Mouse (Mus musculus) hindbrain, embryonic 13.5 days (tissue): ENCODE measurements around the gene Gm45717. TPM values are rescaled to one million over a fixed set of nuclear protein-coding genes. Genes with fewer than 3 reads are reported as not detected.
A peak's percentile ranks its signal among the peaks of the same experiment; 100 is the strongest.

Experiments
- ATAC-seq: fragments of 200-750 bp; cut with Nextera tagmentation; 2 replicates; pipeline ENCODE4 v1.8.0; 2017; ENCODE audit warnings: moderate TSS enrichment; ENCODE audit not compliant: low FRiP score
- H3K27ac ChIP-seq: fragments of 300-500 bp; sonication (generic); 2 replicates; pipeline ENCODE4 v1.5.1; 2015; ENCODE audit warnings: inconsistent platforms, mild to moderate bottlenecking, moderate library complexity
- H3K27me3 ChIP-seq: fragments of 300-500 bp; sonication (generic); 2 replicates; pipeline ENCODE4 v1.6.1; 2015; ENCODE audit warnings: mild to moderate bottlenecking, inconsistent platforms
- H3K36me3 ChIP-seq: fragments of 300-500 bp; sonication (generic); 2 replicates; pipeline ENCODE4 v1.6.1; 2015; ENCODE audit warnings: mild to moderate bottlenecking, inconsistent platforms
- H3K4me1 ChIP-seq: fragments of 300-500 bp; sonication (generic); replicated peaks from 2 replicates; pipeline ENCODE4 v1.6.1; 2015; ENCODE audit warnings: inconsistent platforms
- H3K4me2 ChIP-seq: fragments of 300-500 bp; sonication (generic); 2 replicates; pipeline ENCODE4 v1.6.1; 2015; ENCODE audit warnings: inconsistent platforms, mild to moderate bottlenecking, moderate library complexity
- H3K4me3 ChIP-seq: fragments of 300-500 bp; sonication (generic); 2 replicates; pipeline ENCODE4 v1.5.1; 2015; ENCODE audit warnings: mild to moderate bottlenecking, inconsistent platforms
- H3K9ac ChIP-seq: fragments of 300-500 bp; sonication (generic); 2 replicates; pipeline ENCODE4 v1.6.1; 2015; ENCODE audit warnings: mild to moderate bottlenecking, inconsistent platforms
- H3K9me3 ChIP-seq: fragments of 300-500 bp; sonication (generic); 2 replicates; pipeline ENCODE4 v1.6.1; 2016; ENCODE audit warnings: inconsistent platforms
- WGBS: fragments of 180-500 bp; shearing (Covaris S2); methylation state at CpG from one replicate; pipeline ENCODE4 v1.1.7; 2015; 5-methylcytosine and 5-hydroxymethylcytosine counted together
- polyA plus RNA-seq: library from polyadenylated mRNA; unstranded; fragments of >200 nt; fragmentation: Nextera tagmentation; extraction: Ambion mirVana; gene quantifications from 2 replicates; pipeline ENCODE4 v1.2.1, GENCODE M21; 2015

Gm45717 gene
- polyA plus RNA-seq, 1 experiment from 2014 or later = not detected

DNA sequence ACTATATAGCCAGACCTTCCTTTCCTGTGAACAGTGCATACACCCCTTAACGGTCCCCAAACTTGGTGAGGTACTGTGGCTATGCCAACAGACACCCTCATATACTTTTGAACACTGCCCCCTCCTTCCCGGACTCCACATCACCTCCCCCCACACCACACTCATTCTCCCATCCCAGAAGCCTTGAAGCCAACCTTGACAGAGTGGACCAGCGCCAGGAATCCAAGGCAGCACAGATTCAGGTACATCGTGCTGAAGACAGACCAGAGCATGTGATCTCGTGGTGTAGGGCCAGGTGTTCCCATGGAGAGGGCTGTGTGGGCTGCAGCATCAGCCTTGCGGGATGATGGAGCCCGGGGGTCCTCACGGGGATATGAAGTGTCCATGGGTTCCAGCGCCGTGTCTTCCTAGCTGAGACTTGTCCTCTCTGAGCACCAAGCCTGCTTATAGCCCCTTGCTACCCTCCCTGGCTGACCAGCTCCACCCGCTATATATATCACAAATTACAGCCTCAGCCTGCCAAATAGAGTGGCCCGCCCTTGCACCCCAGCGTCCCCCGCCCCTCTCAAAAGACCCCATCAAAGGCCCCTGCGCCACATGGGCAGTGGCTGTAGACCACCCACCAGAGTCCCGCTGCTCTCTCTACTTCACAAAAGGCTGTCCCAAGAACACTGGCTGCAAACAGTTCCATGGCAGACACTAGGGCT, 5.8 kb downstream of the Gm45717 start, which contains the start of gene Ifitm5:
Gene Ifitm5 (minus strand): TSS at position 468 of the 707 bp plus-strand sequence.
- Histone ChIP-seq H3K9ac (no peak within 1 kb of the TSS), H3K27me3 (no peaks in the 10 kb centered on the region), H3K4me3 (no peak within 1 kb of the TSS), H3K27ac (no peak within 1 kb of the TSS), H3K4me1 (peaks cover 25% of the 10 kb centered on the region), H3K36me3 (no peaks in the 10 kb centered on the region), H3K4me2 (no peak within 1 kb of the TSS), H3K9me3 (no peaks in the 10 kb centered on the region)
- 77% methylated on average over 16 of the region's 16 CpGs for WGBS
- no peak for ATAC-seq

- Histone ChIP-seq H3K36me3 (no peaks in the 10 kb centered on the region), H3K27me3 (no peaks in the 10 kb centered on the region), H3K27ac (no peak overlapping the region), H3K9ac (no peak overlapping the region), H3K4me3 (no peak overlapping the region), H3K4me1 (peaks cover 18% of the 10 kb centered on the region), H3K9me3 (no peaks in the 10 kb centered on the region), H3K4me2 (no peak overlapping the region)
- no peak for ATAC-seq
- WGBS = 88% methylated on average over 6 of the region's 6 CpGs
Measured at GRCm38 (mm10) chr7:140949255-140949654, 6.5 kb downstream of the Gm45717 start.

DNA sequence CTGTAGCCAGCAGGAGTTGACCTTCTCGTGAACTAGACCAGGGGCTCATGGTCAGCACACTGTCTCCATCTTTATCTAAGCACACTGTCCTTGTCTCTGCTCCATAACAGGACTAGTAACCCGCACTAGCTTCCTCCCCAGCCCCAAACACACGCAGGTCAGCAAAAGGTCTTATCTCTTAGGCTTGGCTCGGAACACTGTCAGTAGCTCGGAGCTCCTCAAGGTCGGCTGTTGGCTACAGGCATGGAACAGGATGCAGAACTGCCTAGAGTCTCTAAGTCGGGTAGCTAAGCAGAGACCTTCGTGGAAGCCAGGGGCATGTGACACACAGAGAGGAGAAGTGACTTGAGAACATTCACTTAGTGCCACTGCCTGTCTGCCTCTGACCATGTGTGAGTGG, 7.6 kb downstream of the Gm45717 start:
- ATAC-seq = no peak

DNA sequence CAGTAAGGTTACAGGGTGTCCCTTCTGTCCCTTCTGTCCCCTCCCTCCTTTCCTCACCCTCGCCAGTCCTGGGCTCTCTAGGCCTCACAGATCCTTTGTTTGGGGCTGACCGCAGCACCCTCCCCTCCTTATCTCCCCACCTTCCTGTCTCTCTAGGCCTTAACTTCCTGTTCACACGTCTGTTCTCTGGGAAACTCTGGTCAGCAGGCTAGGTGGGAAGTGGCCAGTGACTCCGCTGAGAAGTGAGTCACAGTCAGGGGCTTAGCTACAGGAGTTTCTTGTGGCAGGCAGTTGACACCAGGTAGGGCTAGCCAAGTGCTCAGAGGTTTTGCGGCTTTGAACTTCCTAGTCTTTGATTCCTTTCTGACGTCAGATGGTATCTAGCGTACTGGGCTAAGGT, 8.8 kb downstream of the Gm45717 start:
- H3K4me2 ChIP-seq = no peak overlapping the region
- no peak overlapping the region for H3K27ac ChIP-seq
- peaks cover 20% of the 10 kb centered on the region for H3K4me1 ChIP-seq
- no peaks in the 10 kb centered on the region for H3K27me3 ChIP-seq
- no peak overlapping the region for H3K9ac ChIP-seq
- no peaks in the 10 kb centered on the region for H3K36me3 ChIP-seq
- ATAC-seq = no peak
- H3K4me3 ChIP-seq = no peak overlapping the region
- H3K9me3 ChIP-seq = no peaks in the 10 kb centered on the region
- WGBS = 76% methylated on average over 7 of the region's 7 CpGs

More for the DNA sequence above, 7.6 kb downstream of the Gm45717 start:
- Histone ChIP-seq H3K27me3 (no peaks in the 10 kb centered on the region), H3K4me1 (peaks cover 15% of the 10 kb centered on the region), H3K9me3 (no peaks in the 10 kb centered on the region), H3K36me3 (no peaks in the 10 kb centered on the region), H3K9ac (no peak overlapping the region), H3K4me3 (no peak overlapping the region), H3K4me2 (no peak overlapping the region), H3K27ac (no peak overlapping the region)
- 87% methylated on average over 8 of the region's 8 CpGs for WGBS

GRCm38 (mm10) chr7:140946311-140946710, 9.4 kb downstream of the Gm45717 start:
- H3K27ac ChIP-seq = no peak overlapping the region
- peaks cover 24% of the 10 kb centered on the region for H3K4me1 ChIP-seq
- 93% methylated on average over 10 of the region's 10 CpGs for WGBS
- no peaks in the 10 kb centered on the region for H3K9me3 ChIP-seq
- H3K36me3 ChIP-seq = no peaks in the 10 kb centered on the region
- H3K27me3 ChIP-seq = no peaks in the 10 kb centered on the region
- H3K9ac ChIP-seq = no peak overlapping the region
- no peak overlapping the region for H3K4me3 ChIP-seq
- no peak for ATAC-seq
- H3K4me2 ChIP-seq = no peak overlapping the region

- Histone ChIP-seq H3K27ac (no peak overlapping the region), H3K4me3 (no peak overlapping the region), H3K27me3 (no peaks in the 10 kb centered on the region), H3K9ac (no peak overlapping the region), H3K4me2 (no peak overlapping the region), H3K9me3 (no peaks in the 10 kb centered on the region), H3K36me3 (no peaks in the 10 kb centered on the region), H3K4me1 (peaks cover 14% of the 10 kb centered on the region)
- no peak for ATAC-seq
- WGBS = 90% methylated on average over 5 of the region's 5 CpGs
Measured at GRCm38 (mm10) chr7:140945247-140945646, 10.5 kb downstream of the Gm45717 start.

- Histone ChIP-seq H3K27me3 (no peaks in the 10 kb centered on the region), H3K4me1 (peaks cover 19% of the 10 kb centered on the region), H3K27ac (no peak overlapping the region), H3K4me3 (no peak overlapping the region), H3K4me2 (no peak overlapping the region), H3K9me3 (no peaks in the 10 kb centered on the region), H3K36me3 (no peaks in the 10 kb centered on the region), H3K9ac (no peak overlapping the region)
- 93% methylated on average over 7 of the region's 7 CpGs for WGBS
- no peak for ATAC-seq
Measured at GRCm38 (mm10) chr7:140944236-140944635, 11.5 kb downstream of the Gm45717 start.

- Histone ChIP-seq H3K4me1 (peaks cover 19% of the 10 kb centered on the region), H3K27me3 (no peaks in the 10 kb centered on the region), H3K9me3 (no peaks in the 10 kb centered on the region), H3K4me2 (no peak overlapping the region), H3K4me3 (no peak overlapping the region), H3K36me3 (no peaks in the 10 kb centered on the region), H3K9ac (no peak overlapping the region), H3K27ac (no peak overlapping the region)
- WGBS = 95% methylated on average over 4 of the region's 4 CpGs
- no peak for ATAC-seq
Measured at GRCm38 (mm10) chr7:140943356-140943755, 12.4 kb downstream of the Gm45717 start.

DNA sequence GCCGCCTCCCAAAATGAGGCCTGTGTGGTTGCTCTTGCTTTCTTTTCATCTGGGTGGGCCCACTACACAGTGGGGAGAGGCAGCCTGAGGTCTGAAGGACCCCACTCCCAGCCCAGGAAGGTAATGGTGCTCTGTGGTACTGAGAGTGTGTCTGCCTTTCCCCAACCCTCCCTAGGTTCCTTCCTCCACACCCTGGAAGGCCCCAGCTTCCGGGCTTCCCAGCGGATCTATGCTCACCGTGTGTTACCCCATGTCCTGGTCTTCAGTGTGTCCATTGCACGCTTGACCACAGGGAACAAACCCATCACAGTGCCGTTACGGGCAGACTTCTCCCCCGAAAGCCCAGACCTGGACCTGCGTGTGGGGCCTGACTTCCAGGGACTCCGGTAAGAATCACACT, 12.9 kb downstream of the Gm45717 start:
- 95% methylated on average over 10 of the region's 10 CpGs for WGBS
- Histone ChIP-seq H3K9me3 (no peaks in the 10 kb centered on the region), H3K4me1 (peaks cover 19% of the 10 kb centered on the region), H3K36me3 (no peaks in the 10 kb centered on the region), H3K9ac (no peak overlapping the region), H3K4me3 (no peak overlapping the region), H3K27ac (no peak overlapping the region), H3K27me3 (no peaks in the 10 kb centered on the region), H3K4me2 (no peak overlapping the region)
- no peak for ATAC-seq

- no peaks in the 10 kb centered on the region for H3K36me3 ChIP-seq
- peak overlapping the region; percentile 59 for H3K4me2 ChIP-seq
- no peaks in the 10 kb centered on the region for H3K27me3 ChIP-seq
- peak overlapping the region; percentile 66; the same call in 1 of the 2 replicates for H3K9ac ChIP-seq
- peaks cover 19% of the 10 kb centered on the region for H3K4me1 ChIP-seq
- no peak for ATAC-seq
- H3K4me3 ChIP-seq = peak overlapping the region; percentile 44
- WGBS = 59% methylated on average over 9 of the region's 9 CpGs
- H3K27ac ChIP-seq = no peak overlapping the region
- no peaks in the 10 kb centered on the region for H3K9me3 ChIP-seq
Measured at GRCm38 (mm10) chr7:140942341-140942740, 13.4 kb downstream of the Gm45717 start.

DNA sequence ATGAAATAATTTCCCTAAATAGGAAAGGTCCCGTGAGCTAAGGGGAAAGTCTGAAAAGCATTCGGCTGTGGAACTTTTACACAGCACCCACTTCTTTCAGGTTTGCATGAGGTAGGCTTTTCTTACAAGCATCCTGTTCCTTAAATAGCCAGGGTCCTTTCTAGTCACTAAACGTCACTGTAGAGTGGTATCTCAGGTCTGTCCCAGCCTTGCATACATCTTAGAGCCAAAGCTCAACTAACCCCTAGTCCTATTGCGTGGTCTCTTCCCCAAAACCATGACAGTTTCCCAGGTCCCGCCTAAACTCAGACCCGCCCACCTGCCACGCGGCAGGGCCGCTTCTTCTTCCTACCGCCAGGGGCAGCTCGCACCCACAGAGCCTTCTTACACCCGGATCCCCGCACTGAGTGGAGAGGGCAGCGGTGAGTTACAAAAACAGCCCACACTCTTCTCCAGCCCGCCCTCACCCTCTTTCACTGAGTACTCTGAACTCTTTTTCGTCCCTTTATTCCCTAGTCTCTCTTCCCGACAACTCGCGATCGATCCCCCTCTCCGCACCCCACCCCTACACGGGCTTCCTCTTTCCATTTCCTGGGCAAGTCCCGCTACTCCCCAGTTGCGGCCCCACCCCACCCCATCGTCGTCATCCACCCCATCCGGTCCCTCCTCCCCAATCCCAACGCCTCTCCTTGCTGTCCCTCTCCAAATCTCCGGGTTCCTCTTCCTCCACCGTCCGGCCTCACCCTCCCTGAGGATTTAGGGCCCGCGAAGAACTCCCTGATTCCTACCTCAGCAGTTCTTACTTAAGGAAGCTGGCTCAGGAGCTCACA, 14.3 kb downstream of the Gm45717 start, which contains the start of gene Pgghg:
Gene Pgghg (plus strand): TSS at position 170 of the 830 bp plus-strand sequence.
- H3K4me1 ChIP-seq = peaks cover 19% of the 10 kb centered on the region
- H3K27ac ChIP-seq = no peak within 1 kb of the TSS

DNA sequence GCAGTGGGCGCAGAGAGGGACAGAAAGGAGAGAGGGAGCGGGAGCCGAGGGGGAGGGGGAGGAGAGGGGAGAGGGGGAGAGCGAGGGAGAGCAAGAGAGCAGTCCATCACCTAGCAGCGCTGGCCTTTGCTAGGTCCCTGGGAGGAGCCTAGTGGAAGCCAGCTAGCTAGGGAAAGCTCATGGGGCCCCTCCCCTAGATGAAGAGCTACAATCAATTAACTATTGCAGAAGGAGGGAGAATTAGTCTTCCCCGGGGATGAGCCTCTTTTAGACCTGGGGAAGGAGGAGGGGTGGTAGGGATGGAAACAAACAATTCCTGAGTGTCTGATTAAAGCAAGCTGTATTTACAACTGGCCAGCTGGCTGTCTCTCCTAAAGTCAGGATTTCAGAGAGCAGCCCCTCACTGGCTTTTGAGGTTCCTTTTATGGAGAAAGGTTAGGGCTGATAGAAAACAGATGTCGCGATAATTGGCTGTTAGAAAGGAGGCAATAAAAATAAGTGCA, 16.0 kb downstream of the Gm45717 start:
- no peaks in the 10 kb centered on the region for H3K36me3 ChIP-seq
- H3K4me1 ChIP-seq = peaks cover 19% of the 10 kb centered on the region
- H3K9ac ChIP-seq = no peak overlapping the region
- no peak overlapping the region for H3K4me2 ChIP-seq
- WGBS = 12% methylated on average over 7 of the region's 8 CpGs
- ATAC-seq = no peak
- H3K27me3 ChIP-seq = peaks cover 2% of the 10 kb centered on the region; the same call in 1 of the 2 replicates
- H3K9me3 ChIP-seq = no peaks in the 10 kb centered on the region
- no peak overlapping the region for H3K27ac ChIP-seq
- H3K4me3 ChIP-seq = no peak overlapping the region

More for the DNA sequence above, 14.3 kb downstream of the Gm45717 start, which contains the start of gene Pgghg:
- ATAC-seq = peak; percentile 80
- no peaks in the 10 kb centered on the region for H3K9me3 ChIP-seq
- peak within 1 kb of the TSS; percentile 59 for H3K4me2 ChIP-seq
- 4% methylated on average over 33 of the region's 33 CpGs for WGBS
- no peaks in the 10 kb centered on the region for H3K36me3 ChIP-seq
- 0 out of 2 replicates have a peak, but pooled peaks cover 2% of the 10 kb centered on the region for H3K27me3 ChIP-seq
- peak within 1 kb of the TSS; percentile 66 for H3K9ac ChIP-seq
- H3K4me3 ChIP-seq = peak within 1 kb of the TSS; percentile 44
